Mouse (Mus musculus): ENCODE results near the gene Rfx7. TPM values are rescaled to one million over a fixed set of nuclear protein-coding genes. Genes with fewer than 3 reads are reported as not detected.

Rfx7 gene
- 71.0 TPM for total RNA-seq (2023)

GRCm38 (mm10) chr9:72531996-72532380 is at the start of gene Rfx7:
Rfx7 (plus strand) TSS chr9:72532240.

GRCm38 (mm10) chr9:72492194-72492565 is 39.9 kb upstream of the Rfx7 start, which contains the start of gene Tex9:
Tex9 (minus strand) TSS chr9:72492212.

GRCm38 (mm10) chr9:72661895-72662661 is 130.0 kb downstream of the Rfx7 start, which contains the start of gene Nedd4:
Nedd4 (plus strand) TSS chr9:72662346.

Other genes starting within 250 kb of the Rfx7 start
- gene Mns1, start 94.2 kb upstream of the Rfx7 start, total RNA-seq (2023), result 1.2 TPM
- gene Tex9, start 40.0 kb upstream of the Rfx7 start, total RNA-seq (2023), result 11.5 TPM
- gene Nedd4, start 130.1 kb downstream of the Rfx7 start, total RNA-seq (2023), result 12.8 TPM

All from CD4-positive naive resting alpha-beta T cell, adult 57 days (primary cell).